ENCODE assay signal across 27 mouse cellular contexts in the genomic region with DNA sequence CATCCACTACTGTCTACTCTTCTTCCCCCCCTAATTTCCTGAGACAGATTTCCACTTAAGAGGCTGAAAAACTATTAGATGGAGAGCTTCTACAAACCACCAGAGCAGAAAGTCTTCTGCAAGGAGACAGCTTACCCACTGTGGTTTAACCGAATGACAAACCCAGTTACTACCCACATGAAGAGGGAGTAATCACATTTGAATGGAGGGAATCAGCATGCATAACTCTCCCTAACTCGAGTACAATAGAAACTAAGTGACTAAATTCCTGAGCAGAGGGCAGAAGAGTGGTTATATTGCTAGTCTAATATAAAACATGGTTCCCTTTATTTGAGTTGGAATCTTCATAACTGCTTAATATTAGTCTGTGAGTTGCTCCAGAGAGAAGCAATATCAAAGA. TPM values are rescaled to one million over a fixed set of nuclear protein-coding genes. Genes with fewer than 3 reads are reported as not detected.
A peak's percentile ranks its signal among the peaks of the same experiment; 100 is the strongest.
DNase-seq lines count a peak whose midpoint lies in the region; ATAC-seq lines count a peak whose summit lies in the region.
"Had no signal": no experiment of that assay in that cellular context is flagged by ENCODE, and none has a peak within 500 bp of the region (broad histone marks: within the 10 kb centered on the region; RNA-seq: fewer than 3 reads in every experiment).

No protein-coding gene starts in this region.

- H3K9ac ChIP-seq in midbrain, embryonic 14.5 days (replicated peaks; ENCODE audit: low read length): no peak overlapping the region

- H3K4me2 ChIP-seq in midbrain, embryonic 14.5 days (ENCODE audit: low read length): no peak overlapping the region

- no peaks in the 10 kb centered on the region for H3K27me3 ChIP-seq in midbrain, embryonic 14.5 days (ENCODE audit: control insufficient read depth, insufficient read depth, low read length)
- H3K27me3 ChIP-seq: CH12.LX had no signal

- no peaks in the 10 kb centered on the region for H3K9me3 ChIP-seq in midbrain, embryonic 14.5 days (ENCODE audit: control insufficient read depth, low read length)
- H3K9me3 ChIP-seq: G1E had no signal

- H3K36me3 ChIP-seq in midbrain, embryonic 14.5 days (ENCODE audit: control insufficient read depth, insufficient read depth, low read length): no peaks in the 10 kb centered on the region
- H3K36me3 ChIP-seq: G1E had no signal

- no peak for ATAC-seq in midbrain, embryonic 14.5 days (ENCODE audit: low FRiP score, low TSS enrichment)
- ATAC-seq: activated CD4-positive, CD25-positive, alpha-beta regulatory T cell, adult 4 months; CD4-positive, CD25-positive, alpha-beta regulatory T cell, adult 4 months; Patski had no signal

- DNase-seq in ES-CJ7 (ENCODE audit: low read depth, low spot score) (peak; percentile 87), R1 (ENCODE audit: low read depth, low spot score) (peak; percentile 77), ZHBTc4 (ENCODE audit: low read depth, low spot score) (peak; percentile 76)
- peak; percentile 27 for DNase-seq in Muller cell, postnatal 12 days (ENCODE audit: inconsistent ontology term)
- DNase-seq in midbrain, embryonic 14.5 days: no peak
- no peak for DNase-seq in thymus, postnatal 0 days (ENCODE audit: low spot score)
- DNase-seq in thymus, postnatal 14 days: no peak
- DNase-seq in thymus, postnatal 4 days: no peak
- DNase-seq: adrenal gland, adult 2 months; adrenal gland, adult 8-10 months; adrenal gland, postnatal 10 days; adrenal gland, postnatal 14 days; adrenal gland, postnatal 25 days; adrenal gland, postnatal 36 days; B cell, adult 2 months; cerebellum, adult 11 months; cerebellum, adult 11-12 months; cerebellum, adult 18-20 months; cerebellum, adult 2 months; cerebellum, adult 8-10 months; cerebellum, adult 9-10 months had no signal

- H3K4me3 ChIP-seq in midbrain, embryonic 14.5 days (replicated peaks; ENCODE audit: low read depth, low read length): no peak overlapping the region

- no peaks in the 10 kb centered on the region for H3K4me1 ChIP-seq in midbrain, embryonic 14.5 days (ENCODE audit: control insufficient read depth, insufficient read depth, low read length)

- WGBS in midbrain, embryonic 14.5 days: 20% methylated on average over 2 of the region's 2 CpGs

- no peak overlapping the region for H3K27ac ChIP-seq in midbrain, embryonic 14.5 days (replicated peaks; ENCODE audit: low read depth, low read length)

RNA-seq across cellular contexts. Expression of gene Rbmxl1, which starts 15.7 kb away (rescaled TPM):
- polyA plus RNA-seq in midbrain, embryonic 14.5 days (2014; fragmentation: Nextera tagmentation; extraction: Ambion mirVana): 201 and 248 TPM in 2 replicates
- polyA plus RNA-seq in thymus, postnatal 0 days (2015; fragmentation: Nextera tagmentation; extraction: Ambion mirVana): 225 and 233 TPM in 2 replicates

RNA-seq across cellular contexts. Expression of gene Slc10a7, which starts 16.1 kb away (rescaled TPM):
- 9.2 and 9.7 TPM in 2 replicates for polyA plus RNA-seq in midbrain, embryonic 14.5 days (2014; fragmentation: Nextera tagmentation; extraction: Ambion mirVana)
- 12.3 and 13.7 TPM in 2 replicates for polyA plus RNA-seq in thymus, postnatal 0 days (2015; fragmentation: Nextera tagmentation; extraction: Ambion mirVana)

RNA-seq across cellular contexts. Expression of gene Pou4f2, which starts 56.6 kb away (rescaled TPM):
- polyA plus RNA-seq in midbrain, embryonic 14.5 days (2014; fragmentation: Nextera tagmentation; extraction: Ambion mirVana): 20.9 and 24.5 TPM in 2 replicates
- polyA plus RNA-seq in thymus, postnatal 0 days (2015; fragmentation: Nextera tagmentation; extraction: Ambion mirVana): not detected in 2 replicates
- polyA plus RNA-seq: activated CD4-positive, CD25-positive, alpha-beta regulatory T cell, adult 4 months; adrenal gland, adult 2 months; C2C12; CD4-positive, CD25-positive, alpha-beta regulatory T cell, adult 4 months; G1E; Patski had no signal

Comparison
In these comparisons a context has a peak if more than half of its experiments do, and no peak if none do; other contexts are left out.
1. DNase-seq: peak in ES-CJ7 (single experiment), Muller cell, postnatal 12 days (single experiment), R1 (single experiment) and ZHBTc4 (single experiment); none in midbrain, embryonic 14.5 days (single experiment), thymus, postnatal 0 days (single experiment), thymus, postnatal 14 days (single experiment) and thymus, postnatal 4 days (single experiment).
2. RNA of gene Pou4f2, which starts 56.6 kb away (polyA plus RNA-seq): 20.9 to 24.5 TPM in midbrain, embryonic 14.5 days; not detected in thymus, postnatal 0 days; every median in the first group is over 10 times any median in the second.